Mouse (Mus musculus): ENCODE measurements at regions not wholly inside any gene's neighbourhood (a gene's known extent, or its start where the extent isn't known, plus 50 kb on each side); places are given as distances from the start of the nearest gene placed in this dataset.

GRCm38 (mm10) chr14:99812741-99813485 lies 471.6 kb downstream of the Klf12 start:
- TF ChIP-seq POLR2A (IDR thresholded peaks at IDR 0.05; ENCODE audit: extremely low read depth, insufficient read depth, low read length) (no peak), CTCF (IDR thresholded peaks at IDR 0.05; ENCODE audit: extremely low read depth, insufficient read depth, low read length) (no peak)
